Mouse (Mus musculus): ENCODE results near the gene Ppp1r12c. TPM values are rescaled to one million over a fixed set of nuclear protein-coding genes. Genes with fewer than 3 reads are reported as not detected.
"Not testable (repeated sequence)": the region's sequence is repeated elsewhere in the genome, so short reads cannot be mapped to it uniquely, and the experiment has no call there.

The Ppp1r12c gene
- 49.3 and 49.9 TPM in 2 replicates for polyA plus RNA-seq (2015; fragmentation: Nextera tagmentation; extraction: Ambion mirVana)

GRCm38 (mm10) chr7:4501558-4502397 is at the start of gene Ppp1r12c:
Gene Ppp1r12c, minus strand, starts transcription at chr7:4501680.
- WGBS, result 0% methylated on average over 61 of the region's 62 CpGs
- peak within 1 kb of the TSS; percentile 64 for H3K4me2 ChIP-seq
- peaks cover 3% of the 10 kb centered on the region; the same call in 1 of the 2 replicates for H3K36me3 ChIP-seq
- ATAC-seq (ENCODE audit: low FRiP score, low read depth), result peak; percentile 92
- peak within 1 kb of the TSS; percentile 79 for H3K4me3 ChIP-seq
- H3K27me3 ChIP-seq, result no peaks in the 10 kb centered on the region
- peak within 1 kb of the TSS; percentile 92 for H3K9ac ChIP-seq
- no peaks in the 10 kb centered on the region for H3K9me3 ChIP-seq
- H3K4me1 ChIP-seq (replicated peaks), result peaks cover 47% of the 10 kb centered on the region
- H3K27ac ChIP-seq (replicated peaks), result peak within 1 kb of the TSS; percentile 91

- H3K4me1 ChIP-seq (replicated peaks), result peaks cover 14% of the 10 kb centered on the region
- H3K9ac ChIP-seq, result peak within 1 kb of the TSS; percentile 67
- H3K27ac ChIP-seq (replicated peaks), result peak within 1 kb of the TSS; percentile 90
- WGBS, result 5% methylated on average over 32 of the region's 33 CpGs
- no peaks in the 10 kb centered on the region for H3K9me3 ChIP-seq
- H3K4me3 ChIP-seq, result peak within 1 kb of the TSS; percentile 57
- peak; percentile 91 for ATAC-seq (ENCODE audit: low FRiP score, low read depth)
- no peaks in the 10 kb centered on the region for H3K27me3 ChIP-seq
- peak within 1 kb of the TSS; percentile 86 for H3K4me2 ChIP-seq
- H3K36me3 ChIP-seq, result 0 out of 2 replicates have a peak, but pooled peaks cover 5% of the 10 kb centered on the region
Observed at GRCm38 (mm10) chr7:4547221-4547641, 45.8 kb upstream of the Ppp1r12c start, which contains the start of gene Syt5. Gene Syt5, minus strand, starts transcription at chr7:4547541.

GRCm38 (mm10) chr7:4546591-4547131 is 45.2 kb upstream of the Ppp1r12c start:
- Histone ChIP-seq H3K4me1 (replicated peaks) (peaks cover 14% of the 10 kb centered on the region), H3K27me3 (no peaks in the 10 kb centered on the region), H3K4me3 (peak overlapping the region; percentile 57), H3K9ac (peak overlapping the region; percentile 67), H3K36me3 (0 out of 2 replicates have a peak, but pooled peaks cover 5% of the 10 kb centered on the region), H3K27ac (replicated peaks) (peak overlapping the region; percentile 90), H3K4me2 (peak overlapping the region; percentile 86), H3K9me3 (no peaks in the 10 kb centered on the region)
- under 1% methylated on average over 25 of the region's 26 CpGs for WGBS
- peak; percentile 88 for ATAC-seq (ENCODE audit: low FRiP score, low read depth)

- H3K27me3 ChIP-seq, result no peaks in the 10 kb centered on the region
- H3K9me3 ChIP-seq, result no peaks in the 10 kb centered on the region
- peak; percentile 17 for ATAC-seq (ENCODE audit: low FRiP score, low read depth)
- 60% methylated on average over 15 of the region's 15 CpGs for WGBS
- peaks cover 10% of the 10 kb centered on the region; the same call in 1 of the 2 replicates for H3K36me3 ChIP-seq
- peak overlapping the region; percentile 90 for H3K27ac ChIP-seq (replicated peaks)
- H3K4me3 ChIP-seq, result peak overlapping the region; percentile 57
- H3K4me1 ChIP-seq (replicated peaks), result peaks cover 14% of the 10 kb centered on the region
- H3K4me2 ChIP-seq, result peak overlapping the region; percentile 86
- peak overlapping the region; percentile 67 for H3K9ac ChIP-seq
Observed at GRCm38 (mm10) chr7:4546050-4546449, 44.6 kb upstream of the Ppp1r12c start.

- H3K4me2 ChIP-seq, result no peak overlapping the region
- ATAC-seq (ENCODE audit: low FRiP score, low read depth), result no peak
- peaks cover 14% of the 10 kb centered on the region for H3K4me1 ChIP-seq (replicated peaks)
- H3K4me3 ChIP-seq, result no peak overlapping the region
- 39% methylated on average over 17 of the region's 17 CpGs for WGBS
- no peak overlapping the region for H3K27ac ChIP-seq (replicated peaks)
- H3K9ac ChIP-seq, result no peak overlapping the region
- H3K9me3 ChIP-seq, result no peaks in the 10 kb centered on the region
- no peaks in the 10 kb centered on the region for H3K27me3 ChIP-seq
- H3K36me3 ChIP-seq, result peaks cover 25% of the 10 kb centered on the region
Observed at GRCm38 (mm10) chr7:4542013-4542412, 40.5 kb upstream of the Ppp1r12c start.

GRCm38 (mm10) chr7:4541344-4541743 is 39.9 kb upstream of the Ppp1r12c start:
- Histone ChIP-seq H3K36me3 (peaks cover 25% of the 10 kb centered on the region), H3K27me3 (no peaks in the 10 kb centered on the region), H3K9me3 (no peaks in the 10 kb centered on the region), H3K9ac (no peak overlapping the region), H3K4me2 (no peak overlapping the region), H3K4me3 (no peak overlapping the region), H3K4me1 (replicated peaks) (peaks cover 14% of the 10 kb centered on the region), H3K27ac (replicated peaks) (no peak overlapping the region)
- ATAC-seq (ENCODE audit: low FRiP score, low read depth), result no peak
- 65% methylated on average over 5 of the region's 5 CpGs for WGBS

- no peaks in the 10 kb centered on the region for H3K27me3 ChIP-seq
- no peaks in the 10 kb centered on the region for H3K9me3 ChIP-seq
- H3K4me2 ChIP-seq, result no peak overlapping the region
- no peak overlapping the region for H3K4me3 ChIP-seq
- no peak for ATAC-seq (ENCODE audit: low FRiP score, low read depth)
- peaks cover 25% of the 10 kb centered on the region for H3K36me3 ChIP-seq
- no peak overlapping the region for H3K27ac ChIP-seq (replicated peaks)
- no peak overlapping the region for H3K9ac ChIP-seq
- WGBS, result 82% methylated on average over 2 of the region's 2 CpGs
- no peaks in the 10 kb centered on the region for H3K4me1 ChIP-seq (replicated peaks)
Observed at GRCm38 (mm10) chr7:4539019-4539418, 37.5 kb upstream of the Ppp1r12c start.

GRCm38 (mm10) chr7:4537181-4537580 is 35.7 kb upstream of the Ppp1r12c start:
- H3K27ac ChIP-seq (replicated peaks), result no peak overlapping the region
- no peak for ATAC-seq (ENCODE audit: low FRiP score, low read depth)
- H3K9ac ChIP-seq, result no peak overlapping the region
- H3K4me3 ChIP-seq, result no peak overlapping the region
- H3K27me3 ChIP-seq, result 0 out of 2 replicates have a peak, but pooled peaks cover 1% of the 10 kb centered on the region
- H3K36me3 ChIP-seq, result peaks cover 19% of the 10 kb centered on the region
- H3K9me3 ChIP-seq, result no peaks in the 10 kb centered on the region
- WGBS, result 59% methylated on average over 4 of the region's 4 CpGs
- H3K4me2 ChIP-seq, result no peak overlapping the region
- no peaks in the 10 kb centered on the region for H3K4me1 ChIP-seq (replicated peaks)

GRCm38 (mm10) chr7:4536369-4536768 is 34.9 kb upstream of the Ppp1r12c start:
- Histone ChIP-seq H3K9ac (no peak overlapping the region), H3K27me3 (peaks cover 7% of the 10 kb centered on the region; the same call in 1 of the 2 replicates), H3K36me3 (peaks cover 18% of the 10 kb centered on the region), H3K4me2 (no peak overlapping the region), H3K27ac (replicated peaks) (no peak overlapping the region), H3K4me3 (no peak overlapping the region), H3K4me1 (replicated peaks) (no peaks in the 10 kb centered on the region), H3K9me3 (no peaks in the 10 kb centered on the region)
- 72% methylated on average over 4 of the region's 4 CpGs for WGBS
- ATAC-seq (ENCODE audit: low FRiP score, low read depth), result no peak

- peaks cover 5% of the 10 kb centered on the region; the same call in 1 of the 2 replicates for H3K4me1 ChIP-seq (replicated peaks)
- no peaks in the 10 kb centered on the region for H3K36me3 ChIP-seq
- ATAC-seq (ENCODE audit: low FRiP score, low read depth), result peak; percentile 79
- H3K9me3 ChIP-seq, result no peaks in the 10 kb centered on the region
- H3K4me2 ChIP-seq, result peak within 1 kb of the TSS; percentile 47
- peak within 1 kb of the TSS; percentile 29 for H3K4me3 ChIP-seq
- H3K9ac ChIP-seq, result no peak within 1 kb of the TSS
- H3K27ac ChIP-seq (replicated peaks), result no peak within 1 kb of the TSS
- 4% methylated on average over 28 of the region's 28 CpGs for WGBS
- peaks cover 10% of the 10 kb centered on the region; the same call in 1 of the 2 replicates for H3K27me3 ChIP-seq
Observed at GRCm38 (mm10) chr7:4532005-4532729, 30.7 kb upstream of the Ppp1r12c start, which contains the start of gene Dnaaf3. Gene Dnaaf3, minus strand, starts transcription at chr7:4532453.

GRCm38 (mm10) chr7:4530166-4530565 is 28.7 kb upstream of the Ppp1r12c start:
- ATAC-seq (ENCODE audit: low FRiP score, low read depth); H3K27ac ChIP-seq (replicated peaks); H3K9me3 ChIP-seq; H3K9ac ChIP-seq; H3K4me2 ChIP-seq; H3K36me3 ChIP-seq; H3K4me3 ChIP-seq: not testable (repeated sequence)
- peaks cover 10% of the 10 kb centered on the region; the same call in 1 of the 2 replicates for H3K27me3 ChIP-seq
- 55% methylated on average over 8 of the region's 8 CpGs for WGBS
- H3K4me1 ChIP-seq (replicated peaks), result peaks cover 18% of the 10 kb centered on the region

Data from hindbrain, embryonic 15.5 days (tissue).